Mouse (Mus musculus): ENCODE measurements around the gene Rbm20. TPM values are rescaled to one million over a fixed set of nuclear protein-coding genes. Genes with fewer than 3 reads are reported as not detected.
A peak's percentile ranks its signal among the peaks of the same experiment; 100 is the strongest.
"Not testable (repeated sequence)": the region's sequence is repeated elsewhere in the genome, so short reads cannot be mapped to it uniquely, and the experiment has no call there.

The Rbm20 gene
- not detected in 2 replicates for total RNA-seq (2015; ENCODE audit: low replicate concordance)
- 0.61 TPM in 1 of 2 replicates, not detected in the other for total RNA-seq (2017; ENCODE audit: low replicate concordance)

DNA sequence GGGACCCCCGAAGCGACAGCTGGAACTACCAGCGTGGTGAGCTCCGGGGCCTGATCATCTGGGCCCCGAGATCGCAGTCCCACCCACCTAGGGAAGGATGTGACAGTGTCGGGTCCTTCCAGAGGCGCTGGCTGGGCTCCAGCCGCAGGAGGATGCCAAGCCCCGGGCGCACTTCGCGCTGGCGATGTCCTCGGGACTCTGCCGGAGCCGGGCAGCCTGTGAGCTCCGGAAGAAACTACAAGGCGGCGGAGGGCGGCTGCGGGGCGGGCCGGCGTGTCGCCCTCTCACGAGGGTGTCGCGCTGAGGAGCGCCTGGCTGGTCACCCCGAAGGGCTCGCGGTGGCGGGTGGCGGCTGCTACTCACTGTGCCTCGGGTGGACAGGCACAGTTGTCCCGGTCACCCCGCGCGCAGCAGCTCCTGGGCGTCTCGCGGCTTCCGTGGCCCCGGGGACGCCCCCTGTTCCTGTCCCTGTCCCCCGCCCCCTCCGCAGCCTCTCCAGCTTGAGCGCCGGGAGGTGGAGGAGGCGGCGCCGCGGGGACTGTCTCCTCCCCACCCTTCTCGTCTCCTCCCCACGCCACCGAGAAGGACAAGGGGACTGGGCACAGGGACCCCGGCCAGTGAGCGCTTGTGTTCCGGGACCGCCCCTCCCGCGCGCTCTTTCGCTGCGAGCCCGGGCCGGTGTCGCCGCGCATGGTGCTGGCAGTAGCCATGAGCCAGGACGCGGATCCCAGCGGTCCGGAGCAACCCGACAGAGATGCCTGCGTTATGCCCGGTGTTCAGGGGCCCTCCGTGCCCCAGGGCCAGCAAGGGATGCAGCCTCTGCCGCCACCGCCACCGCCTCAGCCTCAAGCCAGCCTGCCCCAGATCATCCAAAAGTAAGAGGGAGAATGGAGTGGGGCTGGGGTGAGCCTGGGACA, at the start of gene Rbm20:
Gene Rbm20 (plus strand): TSS at position 589 of the 917 bp plus-strand sequence.
- ATAC-seq (replicated peaks; ENCODE audit: low FRiP score, poor library complexity, severe bottlenecking) = no peak

DNA sequence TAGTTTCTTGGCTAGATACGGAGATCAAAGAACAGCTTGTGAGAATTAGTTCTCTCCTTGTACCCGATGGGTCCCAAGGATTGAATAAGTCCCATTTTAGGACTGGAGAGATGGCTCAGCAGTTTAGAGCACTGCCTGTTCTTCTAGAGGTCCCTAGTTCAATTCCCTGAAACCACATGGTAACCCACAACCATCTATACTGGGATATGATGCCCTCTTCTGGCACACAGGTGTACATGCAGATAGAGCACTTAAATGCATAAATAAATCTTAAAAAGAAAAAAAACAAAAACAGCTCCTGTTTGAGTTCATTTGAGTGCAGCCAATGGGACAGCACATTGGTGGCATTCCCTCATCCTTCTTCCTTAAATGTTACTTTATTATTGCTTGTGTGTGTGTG, 39.1 kb upstream of the Rbm20 start:
- no peak for ATAC-seq (replicated peaks; ENCODE audit: low FRiP score, poor library complexity, severe bottlenecking)

DNA sequence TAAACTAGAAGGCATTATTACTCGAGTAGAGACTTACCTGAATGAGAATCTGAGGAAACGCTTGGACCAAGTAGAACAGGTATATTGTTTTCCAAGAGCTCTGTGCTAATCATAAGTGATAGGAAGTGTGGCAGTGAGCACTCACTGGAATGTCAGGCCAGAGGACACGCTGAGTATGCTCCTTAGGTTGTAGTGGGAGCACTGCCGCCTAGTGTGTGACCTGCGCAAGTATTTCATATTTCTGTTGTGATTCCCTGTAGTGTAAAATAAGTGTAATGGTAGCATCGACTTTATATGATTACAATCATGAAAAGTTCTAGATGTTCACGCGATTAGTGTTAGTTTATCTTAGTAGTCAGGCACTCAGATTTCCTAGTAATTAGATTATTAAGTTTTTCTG, 38.4 kb upstream of the Rbm20 start:
- no peak for ATAC-seq (replicated peaks; ENCODE audit: low FRiP score, poor library complexity, severe bottlenecking)

DNA sequence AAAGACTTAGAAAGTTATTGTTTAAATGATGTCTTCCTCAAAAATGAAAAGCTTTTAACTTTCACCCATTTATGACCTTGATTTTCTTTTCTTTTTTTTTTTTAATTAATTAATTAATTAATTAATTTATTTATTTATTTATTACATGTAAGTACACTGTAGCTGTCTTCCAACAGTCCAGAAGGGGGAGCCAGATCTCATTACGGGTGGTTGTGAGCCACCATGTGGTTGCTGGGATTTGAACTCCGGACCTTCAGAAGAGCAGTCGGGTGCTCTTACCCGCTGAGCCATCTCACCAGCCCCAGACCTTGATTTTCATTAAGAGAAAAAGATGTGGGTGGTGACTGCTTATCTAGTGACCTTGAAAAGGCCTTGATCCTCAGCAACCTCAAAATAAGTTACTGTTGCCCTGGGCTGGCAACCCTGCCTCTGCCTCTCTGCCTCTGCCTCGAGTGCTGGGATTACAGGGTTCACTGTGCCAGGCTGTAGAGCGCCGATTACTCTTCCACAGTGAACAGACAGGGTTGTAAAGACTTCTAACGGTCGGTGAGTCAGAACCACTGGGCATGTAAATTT, 33.0 kb upstream of the Rbm20 start:
- ATAC-seq (replicated peaks; ENCODE audit: low FRiP score, poor library complexity, severe bottlenecking) = no peak

DNA sequence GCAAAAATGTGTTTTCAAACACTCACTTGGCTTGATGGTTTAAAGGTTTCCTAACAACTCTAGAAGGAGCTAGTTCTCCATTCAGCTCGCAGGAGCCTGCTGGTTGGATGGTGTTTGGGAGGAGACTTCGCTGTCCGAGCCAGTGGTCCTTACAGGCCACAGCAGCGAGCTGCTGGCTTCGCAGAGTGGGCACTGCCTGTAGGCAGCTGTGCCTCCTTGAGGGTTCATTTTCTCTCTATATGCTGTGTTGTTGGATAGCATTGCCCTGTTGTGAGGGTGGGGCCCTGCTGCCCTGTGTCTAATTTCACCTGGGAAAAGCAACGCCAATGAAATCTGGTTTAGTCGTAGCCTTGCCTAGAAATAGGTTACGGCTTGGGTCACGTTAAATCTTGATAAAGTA, 29.8 kb upstream of the Rbm20 start:
- ATAC-seq (replicated peaks; ENCODE audit: low FRiP score, poor library complexity, severe bottlenecking) = no peak

DNA sequence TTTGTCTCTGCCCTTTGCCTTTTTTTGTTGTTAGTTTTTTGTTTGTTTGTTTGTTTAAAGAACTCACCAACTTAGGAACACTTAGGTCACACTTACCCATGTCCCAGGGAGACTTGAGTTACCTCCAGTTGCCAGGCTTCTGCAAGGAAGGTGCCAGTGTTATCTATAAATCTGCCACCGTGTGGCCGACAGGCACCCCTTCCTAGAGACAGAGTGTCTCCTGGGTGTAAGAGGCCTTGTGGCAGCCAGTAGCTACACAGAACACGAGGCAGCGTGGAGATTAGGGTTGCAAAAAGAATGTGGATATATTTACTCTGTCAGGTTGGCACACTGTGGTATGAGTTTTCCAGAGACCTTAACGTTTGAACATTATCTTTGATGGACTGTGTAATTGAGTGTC, 29.1 kb upstream of the Rbm20 start:
- 0 out of 2 replicates have a peak, but pooled peaks have one; percentile 33 for ATAC-seq (replicated peaks; ENCODE audit: low FRiP score, poor library complexity, severe bottlenecking)

DNA sequence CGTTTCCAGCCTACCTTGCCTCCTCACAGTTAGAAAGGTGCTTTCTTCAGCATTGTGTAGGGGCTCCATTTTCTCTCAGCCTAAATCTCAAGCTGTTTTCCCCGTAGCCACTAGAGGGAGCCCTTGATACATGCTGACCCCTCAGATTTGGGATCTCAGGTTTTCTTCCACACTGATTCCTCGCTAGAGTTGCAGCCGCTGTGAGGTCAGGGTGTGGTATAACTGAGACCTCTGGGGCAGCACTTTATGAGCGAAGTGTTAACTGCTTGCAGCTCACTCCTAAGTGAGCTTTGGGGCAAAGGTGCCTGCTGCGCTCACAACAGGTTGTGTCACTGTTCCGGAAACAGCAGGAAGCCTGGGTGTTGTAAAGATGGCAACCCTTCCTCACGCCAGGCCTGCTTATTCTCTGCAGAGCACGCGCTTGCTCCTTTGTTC, 28.3 kb upstream of the Rbm20 start:
- ATAC-seq (replicated peaks; ENCODE audit: low FRiP score, poor library complexity, severe bottlenecking) = peak; percentile 58; the same call in 1 of the 2 replicates

DNA sequence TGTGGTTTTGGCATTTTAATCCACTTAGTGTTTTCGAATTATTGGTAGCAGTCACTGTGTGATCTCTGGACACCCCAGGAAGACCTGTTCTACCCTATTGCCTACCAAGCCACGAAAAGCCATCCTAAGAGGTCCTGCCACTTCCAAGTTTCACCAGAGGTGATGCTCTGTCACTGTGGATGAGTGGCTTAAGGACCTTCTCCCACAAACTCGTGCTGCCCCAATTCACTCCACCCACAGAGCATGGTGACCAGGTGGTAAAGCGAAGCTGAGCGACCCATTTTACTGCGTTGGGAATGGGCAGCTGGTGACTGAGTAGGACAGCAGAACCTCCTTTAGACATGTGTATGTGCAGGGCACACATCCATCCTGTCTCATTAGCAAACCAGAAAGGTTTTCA, 27.7 kb upstream of the Rbm20 start:
- no peak for ATAC-seq (replicated peaks; ENCODE audit: low FRiP score, poor library complexity, severe bottlenecking)

DNA sequence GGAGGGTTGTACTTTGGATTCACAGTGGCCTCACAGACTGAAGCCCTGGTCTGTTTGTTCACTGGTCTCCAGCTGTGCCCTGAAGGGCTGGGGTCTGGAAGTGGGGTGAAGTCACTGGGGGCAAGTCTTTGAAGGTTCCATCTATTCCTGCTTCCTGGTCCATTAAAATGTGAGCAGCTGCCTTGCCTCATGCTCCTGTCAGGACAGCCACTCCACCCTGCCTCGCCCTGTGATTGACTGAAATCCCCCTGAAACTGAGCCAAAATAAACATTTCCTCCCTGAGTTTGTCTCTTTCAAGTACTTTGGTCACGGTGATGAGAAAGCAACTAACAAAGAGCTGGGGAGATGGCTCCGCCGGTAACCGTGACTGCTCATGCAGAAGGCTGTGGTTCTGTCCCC, 27.3 kb upstream of the Rbm20 start:
- no peak for ATAC-seq (replicated peaks; ENCODE audit: low FRiP score, poor library complexity, severe bottlenecking)

DNA sequence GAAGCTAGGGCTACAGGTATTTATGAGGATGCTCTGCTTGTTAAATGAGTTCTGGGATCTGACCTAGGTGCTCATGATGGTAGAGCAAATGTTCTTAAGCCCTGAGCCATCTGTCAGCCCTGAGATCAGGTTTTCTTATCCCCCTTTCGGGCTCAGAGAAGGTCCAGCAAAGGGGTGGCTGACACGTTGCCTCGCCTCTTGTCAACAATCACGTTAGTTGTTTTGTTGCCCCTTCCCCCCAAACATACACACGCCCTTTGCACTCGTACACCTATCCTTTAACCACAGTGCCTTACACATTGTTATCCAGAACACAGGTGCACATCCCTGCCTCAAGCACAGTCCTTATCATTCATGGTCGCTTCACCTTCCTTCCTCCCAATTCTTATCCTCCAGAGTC, 26.2 kb upstream of the Rbm20 start:
- no peak for ATAC-seq (replicated peaks; ENCODE audit: low FRiP score, poor library complexity, severe bottlenecking)

DNA sequence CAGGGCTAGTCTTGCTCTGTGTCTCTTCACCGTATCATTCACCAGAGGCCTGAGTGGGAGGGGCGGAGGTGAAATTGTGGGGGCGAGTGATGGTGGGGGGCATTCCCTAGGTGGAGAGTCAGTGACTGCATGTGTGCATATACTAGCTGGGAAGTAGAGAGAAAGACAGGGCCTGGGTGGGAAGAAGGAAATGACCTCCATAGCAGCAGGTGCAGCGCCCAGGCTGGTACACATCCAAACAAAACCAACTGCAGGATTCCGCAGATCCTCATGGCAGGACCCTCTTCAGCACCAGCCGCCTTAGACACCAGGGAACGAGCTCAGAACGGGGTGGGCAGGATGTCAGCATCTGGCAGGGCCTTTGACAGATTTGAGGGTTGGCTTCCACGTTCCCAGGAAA, 24.8 kb upstream of the Rbm20 start:
- no peak for ATAC-seq (replicated peaks; ENCODE audit: low FRiP score, poor library complexity, severe bottlenecking)

DNA sequence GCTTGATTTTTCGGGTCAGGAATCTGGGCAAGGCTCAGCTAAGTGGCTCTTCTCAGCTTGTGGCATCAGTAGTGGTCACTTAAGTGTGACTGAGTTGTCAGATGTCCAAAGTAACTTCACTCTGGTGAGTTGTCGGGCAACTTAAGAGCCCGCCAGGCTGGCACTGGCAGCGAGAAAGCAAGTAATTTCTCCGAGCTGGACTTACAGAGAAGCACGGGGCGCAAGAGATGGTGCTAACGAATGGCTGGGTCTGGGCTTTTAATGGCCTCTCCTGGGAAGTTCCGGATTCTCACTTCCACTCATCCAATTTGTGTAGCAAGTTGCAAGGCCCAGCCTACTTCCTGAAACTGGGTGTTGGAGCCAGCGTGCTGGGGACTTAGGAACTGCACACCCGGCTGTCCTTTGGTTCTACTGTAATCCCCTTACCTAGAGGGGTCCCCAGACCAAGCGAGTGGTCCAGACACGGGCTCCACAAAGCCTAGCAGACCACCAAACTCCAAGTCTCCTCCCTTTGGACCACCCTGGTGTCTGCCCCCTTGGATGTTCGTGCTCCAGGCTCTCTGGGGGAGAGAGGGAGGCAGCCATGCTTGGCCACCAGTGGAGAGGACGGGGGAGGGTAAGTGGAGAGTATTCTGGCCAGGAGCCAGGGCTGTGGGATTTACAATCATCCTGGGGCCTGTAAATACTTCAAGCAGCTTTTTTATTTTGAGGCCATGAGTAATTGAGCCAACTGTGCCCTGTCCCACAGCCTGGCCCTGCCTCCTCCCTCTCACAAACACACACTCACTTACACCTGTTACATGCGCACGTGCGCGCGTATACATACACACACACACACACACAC, 23.3 kb upstream of the Rbm20 start:
- ATAC-seq (replicated peaks; ENCODE audit: low FRiP score, poor library complexity, severe bottlenecking) = no peak

DNA sequence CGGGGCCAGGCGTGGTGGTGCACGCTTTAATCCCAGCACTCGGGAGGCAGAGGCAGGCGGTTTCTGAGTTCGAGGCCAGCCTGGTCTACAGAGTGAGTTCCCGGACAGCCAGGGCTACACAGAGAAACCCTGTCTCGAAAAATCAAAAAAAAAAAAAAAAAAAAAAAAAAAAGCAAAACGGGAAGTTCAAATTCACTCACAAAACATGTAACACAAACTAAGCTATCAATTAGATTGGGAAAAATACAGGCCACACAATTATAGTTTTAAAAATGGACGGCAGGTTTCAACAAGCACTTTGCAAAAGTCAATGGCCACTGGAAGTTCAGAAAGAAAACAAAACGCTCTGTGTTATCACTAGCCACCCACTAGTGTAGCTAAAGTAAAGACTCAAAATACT, 20.7 kb upstream of the Rbm20 start:
- ATAC-seq (replicated peaks; ENCODE audit: low FRiP score, poor library complexity, severe bottlenecking) = not testable (repeated sequence)

DNA sequence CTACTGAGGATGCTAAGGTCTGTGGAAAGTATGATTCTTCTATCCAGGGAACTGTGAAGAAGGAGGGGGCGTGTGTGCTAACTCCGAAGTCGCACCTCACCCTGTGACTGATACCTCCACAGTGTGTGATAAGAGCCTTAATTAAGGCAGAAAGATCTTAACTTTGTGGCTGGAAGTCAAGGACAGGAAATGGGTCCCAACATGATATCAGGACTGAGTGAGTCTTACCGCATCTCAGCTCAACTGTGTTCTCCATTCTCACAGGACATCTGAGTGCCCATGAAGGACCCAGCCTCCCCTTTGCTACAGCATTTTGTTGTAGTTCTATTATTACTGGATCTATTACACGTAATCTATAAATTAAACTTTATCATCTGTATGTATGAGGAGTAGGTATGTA, 19.7 kb upstream of the Rbm20 start:
- ATAC-seq (replicated peaks; ENCODE audit: low FRiP score, poor library complexity, severe bottlenecking) = no peak

DNA sequence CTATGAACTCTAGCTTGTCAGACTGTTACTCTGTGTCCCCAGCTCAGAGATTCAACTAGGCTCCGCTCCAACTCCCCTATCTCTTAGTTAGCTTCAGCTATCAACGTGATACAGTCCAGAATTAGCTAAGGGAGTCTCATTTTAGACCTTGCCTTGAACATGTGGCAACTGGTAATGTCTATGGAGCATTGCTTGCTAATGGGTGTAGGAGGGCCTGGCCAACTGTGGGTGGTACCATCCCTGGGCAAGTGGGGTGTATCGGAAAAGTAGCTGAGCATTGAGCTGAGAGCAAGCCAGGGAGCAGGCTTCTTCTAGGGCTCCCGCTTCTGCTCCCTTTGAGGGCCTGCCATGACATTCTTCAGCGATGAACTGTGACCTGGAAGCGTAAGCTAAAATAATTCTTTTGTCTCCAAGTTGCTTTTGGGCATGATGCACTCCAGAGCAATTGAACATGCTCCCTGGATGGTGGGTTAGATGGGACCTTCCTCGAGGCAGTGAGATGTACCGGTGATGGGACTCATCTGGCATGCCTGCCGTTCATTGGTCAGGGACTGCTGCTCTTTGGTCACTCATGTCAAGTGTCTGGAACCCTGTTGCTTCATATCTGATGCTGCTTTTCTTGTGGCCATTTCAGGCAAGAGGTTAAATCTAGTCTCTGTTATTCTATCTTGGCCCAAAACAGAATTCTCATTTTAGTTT, 16.2 kb upstream of the Rbm20 start:
- no peak for ATAC-seq (replicated peaks; ENCODE audit: low FRiP score, poor library complexity, severe bottlenecking)

DNA sequence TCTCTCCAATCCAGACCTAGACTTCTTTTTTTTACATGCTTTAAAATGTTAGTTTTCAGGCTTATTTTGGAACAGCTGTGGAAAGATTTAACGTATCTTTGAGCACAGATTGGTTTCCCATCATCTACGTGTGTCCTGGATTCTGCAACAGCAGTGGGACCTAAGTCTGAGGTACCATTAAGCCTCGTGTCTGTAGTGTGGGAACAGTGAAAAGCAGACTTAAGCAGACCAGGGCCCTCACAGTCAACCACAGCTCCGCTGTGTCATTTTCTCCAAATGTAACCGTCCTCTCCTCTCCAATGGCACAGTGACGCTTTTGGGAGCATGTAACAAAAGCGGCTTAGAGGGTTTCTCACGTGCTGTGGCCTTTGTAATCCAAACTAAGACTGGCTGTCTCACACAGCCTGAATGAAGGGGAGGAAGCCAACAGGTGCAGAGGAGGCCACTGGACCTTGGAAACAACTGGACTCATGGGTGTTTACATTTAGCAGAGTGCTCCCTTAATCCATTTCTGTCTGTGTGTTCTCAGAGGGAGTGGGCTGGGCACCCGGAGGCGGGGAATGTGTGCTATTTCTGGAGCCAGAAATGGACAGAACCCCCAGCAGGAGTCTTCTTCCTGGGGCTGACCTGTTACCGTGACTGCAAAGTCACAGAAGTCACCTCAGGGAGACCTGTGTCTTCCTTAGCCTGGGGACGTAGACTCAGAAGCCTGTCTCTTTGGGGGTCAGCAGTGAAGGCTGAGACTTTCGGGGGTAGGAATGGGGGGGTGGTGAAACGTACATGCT, 15.0 kb upstream of the Rbm20 start:
- ATAC-seq (replicated peaks; ENCODE audit: low FRiP score, poor library complexity, severe bottlenecking) = no peak

DNA sequence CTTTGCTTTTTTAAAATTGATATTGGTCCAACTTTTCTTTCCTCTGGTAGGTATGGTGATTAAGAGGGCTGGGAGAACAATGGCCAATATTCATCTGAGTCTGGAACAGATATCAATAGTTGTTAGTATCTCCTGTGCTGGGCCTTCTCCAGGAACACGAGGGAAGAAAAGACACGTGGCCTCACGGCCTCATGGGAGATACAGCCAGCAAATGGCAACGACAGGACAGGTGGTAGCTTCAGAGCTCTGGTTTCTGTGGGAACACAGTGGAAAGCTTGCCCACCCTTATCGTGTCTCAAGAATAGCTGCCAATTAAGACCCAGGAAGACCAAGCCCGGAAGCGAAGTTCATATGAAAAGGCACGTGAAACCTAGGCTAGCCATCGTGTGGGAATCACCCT, 12.3 kb upstream of the Rbm20 start:
- ATAC-seq (replicated peaks; ENCODE audit: low FRiP score, poor library complexity, severe bottlenecking) = no peak

DNA sequence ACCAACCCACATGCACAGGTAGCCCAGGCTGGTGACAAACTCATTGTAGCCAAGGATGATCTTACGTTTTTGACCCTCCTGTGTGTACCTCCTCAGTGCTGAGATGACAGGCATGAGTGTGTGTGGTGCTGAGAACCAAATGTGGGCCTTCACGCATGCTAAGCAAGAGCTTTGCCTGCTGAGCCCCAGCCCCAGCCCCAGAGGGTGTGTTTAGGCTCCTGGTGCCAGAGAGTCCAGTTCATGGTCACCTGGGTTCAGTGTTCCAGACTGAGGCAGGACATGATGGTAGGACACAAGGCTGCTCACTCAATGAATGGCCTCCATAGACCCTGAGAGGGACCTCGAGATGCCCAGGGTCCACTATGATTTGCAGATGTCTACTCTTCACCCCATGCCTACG, 11.7 kb upstream of the Rbm20 start:
- ATAC-seq (replicated peaks; ENCODE audit: low FRiP score, poor library complexity, severe bottlenecking) = no peak

DNA sequence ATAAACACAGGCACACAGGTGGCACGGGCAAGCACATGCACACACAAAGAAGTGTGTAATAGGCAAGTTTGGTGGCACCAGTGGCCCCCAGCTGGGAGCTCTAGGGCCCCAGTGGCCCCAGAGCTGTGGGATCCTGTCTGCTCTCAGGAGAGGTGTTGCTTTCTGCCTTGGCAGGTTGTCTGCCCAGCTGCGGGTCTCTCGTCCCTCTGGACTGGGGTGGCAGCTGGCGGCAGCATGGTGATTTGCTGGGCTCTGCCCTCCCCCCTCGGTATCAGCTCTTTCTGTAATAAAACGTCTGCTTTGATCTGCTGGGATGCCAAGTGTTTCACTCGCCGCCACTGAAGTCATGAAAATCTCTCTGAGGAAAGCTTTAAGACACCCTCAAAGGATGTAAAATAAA, 10.4 kb upstream of the Rbm20 start:
- no peak for ATAC-seq (replicated peaks; ENCODE audit: low FRiP score, poor library complexity, severe bottlenecking)

All from erythroid progenitor cell, adult 5-6 weeks (primary cell).